Mouse (Mus musculus): Measurements from ENCODE around the gene Il20ra. TPM values are rescaled to one million over a fixed set of nuclear protein-coding genes. Genes with fewer than 3 reads are reported as not detected.
"Not testable (repeated sequence)": the region's sequence is repeated elsewhere in the genome, so short reads cannot be mapped to it uniquely, and the experiment has no call there.

The Il20ra gene
- polyA plus RNA-seq, 1 experiment from 2014 or later = 0.05 TPM

GRCm38 (mm10) chr10:19708277-19709070 is 3.9 kb upstream of the Il20ra start:
- H3K4me2 ChIP-seq (replicated peaks; ENCODE audit: low read depth) = no peak overlapping the region
- H3K27me3 ChIP-seq (replicated peaks; ENCODE audit: control insufficient read depth, insufficient read depth, low read length) = peaks cover 9% of the 10 kb centered on the region
- peak; percentile 71 for TF ChIP-seq CTCF (IDR thresholded peaks at IDR 0.05; ENCODE audit: low read depth)
- no peaks in the 10 kb centered on the region for H3K36me3 ChIP-seq (ENCODE audit: control insufficient read depth, insufficient read depth)
- WGBS = 65% methylated on average over 12 of the region's 12 CpGs
- H3K4me3 ChIP-seq (ENCODE audit: low read depth, low read length) = no peak overlapping the region
- no peaks in the 10 kb centered on the region for H3K9me3 ChIP-seq (ENCODE audit: control insufficient read depth)
- ATAC-seq = no peak
- no peak overlapping the region for H3K9ac ChIP-seq (ENCODE audit: low read depth, low read length)
- 0 out of 2 replicates have a peak, but pooled peaks cover 3% of the 10 kb centered on the region for H3K4me1 ChIP-seq (replicated peaks; ENCODE audit: control insufficient read depth, insufficient read depth, low read length)
- H3K27ac ChIP-seq (ENCODE audit: low read depth, low read length) = no peak overlapping the region

- Histone ChIP-seq H3K27ac (ENCODE audit: low read depth, low read length) (no peak overlapping the region), H3K9me3 (ENCODE audit: control insufficient read depth) (no peaks in the 10 kb centered on the region), H3K9ac (ENCODE audit: low read depth, low read length) (no peak overlapping the region), H3K4me2 (replicated peaks; ENCODE audit: low read depth) (no peak overlapping the region), H3K4me3 (ENCODE audit: low read depth, low read length) (no peak overlapping the region), H3K36me3 (ENCODE audit: control insufficient read depth, insufficient read depth) (no peaks in the 10 kb centered on the region), H3K4me1 (replicated peaks; ENCODE audit: control insufficient read depth, insufficient read depth, low read length) (0 out of 2 replicates have a peak, but pooled peaks cover 3% of the 10 kb centered on the region), H3K27me3 (replicated peaks; ENCODE audit: control insufficient read depth, insufficient read depth, low read length) (peaks cover 9% of the 10 kb centered on the region)
- TF ChIP-seq CTCF (IDR thresholded peaks at IDR 0.05; ENCODE audit: low read depth) = no peak
- no peak for ATAC-seq
- 76% methylated on average over 3 of the region's 3 CpGs for WGBS
These were observed 1.4 kb upstream of the Il20ra start for GRCm38 (mm10) chr10:19711020-19711419.

GRCm38 (mm10) chr10:19711551-19712171 is 709 bp upstream of the Il20ra start:
- H3K27ac ChIP-seq (ENCODE audit: low read depth, low read length) = no peak overlapping the region
- peaks cover 9% of the 10 kb centered on the region for H3K27me3 ChIP-seq (replicated peaks; ENCODE audit: control insufficient read depth, insufficient read depth, low read length)
- no peaks in the 10 kb centered on the region for H3K9me3 ChIP-seq (ENCODE audit: control insufficient read depth)
- 0 out of 2 replicates have a peak, but pooled peaks cover 3% of the 10 kb centered on the region for H3K4me1 ChIP-seq (replicated peaks; ENCODE audit: control insufficient read depth, insufficient read depth, low read length)
- H3K36me3 ChIP-seq (ENCODE audit: control insufficient read depth, insufficient read depth) = no peaks in the 10 kb centered on the region
- no peak overlapping the region for H3K4me3 ChIP-seq (ENCODE audit: low read depth, low read length)
- peak; percentile 45 for TF ChIP-seq CTCF (IDR thresholded peaks at IDR 0.05; ENCODE audit: low read depth)
- no peak overlapping the region for H3K9ac ChIP-seq (ENCODE audit: low read depth, low read length)
- no peak overlapping the region for H3K4me2 ChIP-seq (replicated peaks; ENCODE audit: low read depth)
- 43% methylated on average over 7 of the region's 7 CpGs for WGBS
- no peak for ATAC-seq

GRCm38 (mm10) chr10:19718627-19719026 is 6.3 kb downstream of the Il20ra start:
- H3K27ac ChIP-seq (ENCODE audit: low read depth, low read length) = no peak overlapping the region
- H3K4me3 ChIP-seq (ENCODE audit: low read depth, low read length) = no peak overlapping the region
- no peak for ATAC-seq

GRCm38 (mm10) chr10:19722320-19722719 is 9.9 kb downstream of the Il20ra start:
- 74% methylated on average over 3 of the region's 3 CpGs for WGBS
- Histone ChIP-seq H3K36me3 (ENCODE audit: control insufficient read depth, insufficient read depth) (no peaks in the 10 kb centered on the region), H3K9ac (ENCODE audit: low read depth, low read length) (no peak overlapping the region), H3K27me3 (replicated peaks; ENCODE audit: control insufficient read depth, insufficient read depth, low read length) (no peaks in the 10 kb centered on the region), H3K4me1 (replicated peaks; ENCODE audit: control insufficient read depth, insufficient read depth, low read length) (no peaks in the 10 kb centered on the region), H3K27ac (ENCODE audit: low read depth, low read length) (no peak overlapping the region), H3K9me3 (ENCODE audit: control insufficient read depth) (no peaks in the 10 kb centered on the region), H3K4me3 (ENCODE audit: low read depth, low read length) (no peak overlapping the region), H3K4me2 (replicated peaks; ENCODE audit: low read depth) (no peak overlapping the region)
- TF ChIP-seq CTCF (IDR thresholded peaks at IDR 0.05; ENCODE audit: low read depth) = no peak
- ATAC-seq = no peak

More at GRCm38 (mm10) chr10:19718627-19719026, 6.3 kb downstream of the Il20ra start:
- H3K9me3 ChIP-seq (ENCODE audit: control insufficient read depth) = no peaks in the 10 kb centered on the region
- H3K27me3 ChIP-seq (replicated peaks; ENCODE audit: control insufficient read depth, insufficient read depth, low read length) = no peaks in the 10 kb centered on the region
- no peak overlapping the region for H3K4me2 ChIP-seq (replicated peaks; ENCODE audit: low read depth)
- TF ChIP-seq CTCF (IDR thresholded peaks at IDR 0.05; ENCODE audit: low read depth) = no peak
- H3K36me3 ChIP-seq (ENCODE audit: control insufficient read depth, insufficient read depth) = no peaks in the 10 kb centered on the region
- no peak overlapping the region for H3K9ac ChIP-seq (ENCODE audit: low read depth, low read length)
- WGBS = 72% methylated on average over 3 of the region's 3 CpGs
- no peaks in the 10 kb centered on the region for H3K4me1 ChIP-seq (replicated peaks; ENCODE audit: control insufficient read depth, insufficient read depth, low read length)

GRCm38 (mm10) chr10:19724158-19724832 is 11.9 kb downstream of the Il20ra start:
- ATAC-seq = no peak
- Histone ChIP-seq H3K27ac (ENCODE audit: low read depth, low read length) (no peak overlapping the region), H3K9ac (ENCODE audit: low read depth, low read length) (no peak overlapping the region), H3K4me1 (replicated peaks; ENCODE audit: control insufficient read depth, insufficient read depth, low read length) (no peaks in the 10 kb centered on the region), H3K36me3 (ENCODE audit: control insufficient read depth, insufficient read depth) (no peaks in the 10 kb centered on the region), H3K27me3 (replicated peaks; ENCODE audit: control insufficient read depth, insufficient read depth, low read length) (no peaks in the 10 kb centered on the region), H3K4me2 (replicated peaks; ENCODE audit: low read depth) (no peak overlapping the region), H3K4me3 (ENCODE audit: low read depth, low read length) (no peak overlapping the region), H3K9me3 (ENCODE audit: control insufficient read depth) (no peaks in the 10 kb centered on the region)
- TF ChIP-seq CTCF (IDR thresholded peaks at IDR 0.05; ENCODE audit: low read depth) = no peak
- 87% methylated on average over 11 of the region's 11 CpGs for WGBS

GRCm38 (mm10) chr10:19738442-19738841 is 26.1 kb downstream of the Il20ra start:
- not testable (repeated sequence) for H3K27ac ChIP-seq (ENCODE audit: low read depth, low read length); H3K4me3 ChIP-seq (ENCODE audit: low read depth, low read length); H3K9ac ChIP-seq (ENCODE audit: low read depth, low read length); H3K4me1 ChIP-seq (replicated peaks; ENCODE audit: control insufficient read depth, insufficient read depth, low read length); ATAC-seq; H3K36me3 ChIP-seq (ENCODE audit: control insufficient read depth, insufficient read depth); H3K9me3 ChIP-seq (ENCODE audit: control insufficient read depth); H3K4me2 ChIP-seq (replicated peaks; ENCODE audit: low read depth); H3K27me3 ChIP-seq (replicated peaks; ENCODE audit: control insufficient read depth, insufficient read depth, low read length)
- 85% methylated on average over 2 of the region's 2 CpGs for WGBS

All from intestine, postnatal 0 days (tissue).